Mouse (Mus musculus) liver, embryonic 14.5 days (tissue): ENCODE measurements around the gene Depdc7.

Experiments
- CTCF ChIP-seq: IDR thresholded peaks from 2 replicates; pipeline ENCODE4 v1.5.1; 2016; ENCODE audit warnings: antibody characterized with exemption, low read depth, control low read depth
- EP300 ChIP-seq: IDR thresholded peaks from 2 replicates; pipeline ENCODE4 v1.6.1; 2016; ENCODE audit warnings: antibody characterized with exemption, low read depth

- TF ChIP-seq EP300 (no peak), CTCF (no peak)
Measured at GRCm38 (mm10) chr2:104699659-104700058, 43.0 kb downstream of the Depdc7 start.
